Mouse (Mus musculus): ENCODE measurements around the gene Sct.

The Sct gene

DNA sequence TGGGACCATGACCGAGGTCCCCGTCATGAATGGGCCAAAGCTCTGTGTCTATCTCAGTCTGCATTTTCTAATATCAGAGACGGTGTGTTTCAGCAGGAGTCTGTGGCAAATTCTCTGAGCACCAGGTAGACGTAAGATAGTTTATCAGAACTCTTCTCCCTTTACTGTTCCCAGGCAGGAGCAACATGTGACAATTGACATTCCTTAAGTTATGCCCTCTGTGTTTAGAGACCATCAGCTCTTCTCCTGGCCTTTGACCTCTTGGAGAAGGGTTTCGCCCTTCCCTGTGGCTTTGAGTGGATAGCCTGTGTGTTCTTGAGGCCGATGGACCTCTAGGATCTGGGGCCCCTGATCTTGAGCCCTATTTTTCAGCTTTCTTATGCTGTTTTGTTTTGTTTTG is 49.2 kb downstream of the Sct start:
- no peak for DNase-seq (ENCODE audit: low spot score)
